Mouse (Mus musculus) liver, embryonic 15.5 days (tissue): ENCODE measurements around the gene Usp35. TPM values are rescaled to one million over a fixed set of nuclear protein-coding genes. Genes with fewer than 3 reads are reported as not detected.

Source experiments
- ATAC-seq: fragments of 200-750 bp; cut with Nextera tagmentation; 2 replicates; pipeline ENCODE4 v1.8.0; 2017; ENCODE audit warnings: moderate number of reproducible peaks, mild to moderate bottlenecking, moderate library complexity; ENCODE audit not compliant: insufficient read depth
- H3K27ac ChIP-seq: fragments of 300-500 bp; sonication (generic); replicated peaks from 2 replicates; pipeline ENCODE4 v1.5.1; 2015; ENCODE audit warnings: mild to moderate bottlenecking, inconsistent platforms
- H3K27me3 ChIP-seq: fragments of 300-500 bp; sonication (generic); 2 replicates; pipeline ENCODE4 v1.6.1; 2015; ENCODE audit warnings: mild to moderate bottlenecking, inconsistent platforms
- H3K36me3 ChIP-seq: fragments of 300-500 bp; sonication (generic); replicated peaks from 2 replicates; pipeline ENCODE4 v1.6.1; 2015; ENCODE audit warnings: moderate library complexity, mild to moderate bottlenecking, inconsistent platforms
- H3K4me1 ChIP-seq: fragments of 300-500 bp; sonication (generic); replicated peaks from 2 replicates; pipeline ENCODE4 v1.6.1; 2015; ENCODE audit warnings: inconsistent platforms
- H3K4me2 ChIP-seq: fragments of 300-500 bp; sonication (generic); 2 replicates; pipeline ENCODE4 v1.6.1; 2015; ENCODE audit warnings: moderate library complexity, mild to moderate bottlenecking, inconsistent platforms
- H3K4me3 ChIP-seq: fragments of 300-500 bp; sonication (generic); replicated peaks from 2 replicates; pipeline ENCODE4 v1.5.1; 2015; ENCODE audit warnings: mild to moderate bottlenecking, inconsistent platforms
- H3K9ac ChIP-seq: fragments of 300-500 bp; sonication (generic); 2 replicates; pipeline ENCODE4 v1.6.1; 2015; ENCODE audit warnings: moderate library complexity, mild to moderate bottlenecking, inconsistent platforms
- H3K9me3 ChIP-seq: fragments of 300-500 bp; sonication (generic); replicated peaks from 2 replicates; pipeline ENCODE4 v1.6.1; 2016; ENCODE audit warnings: inconsistent platforms
- WGBS: fragments of 180-500 bp; shearing (Covaris S2); methylation state at CpG from one replicate; pipeline ENCODE4 v1.1.7; 2015; ENCODE audit warnings: mixed read lengths; ENCODE audit not compliant: insufficient replicate concordance; 5-methylcytosine and 5-hydroxymethylcytosine counted together
- polyA plus RNA-seq: library from polyadenylated mRNA; unstranded; fragments of >200 nt; fragmentation: Nextera tagmentation; extraction: Ambion mirVana; gene quantifications from 2 replicates; pipeline ENCODE4 v1.2.1, GENCODE M21; 2015

Usp35 gene
- polyA plus RNA-seq, 1 experiment from 2014 or later, result 0.07 TPM

GRCm38 (mm10) chr7:97332667-97333041, 834 bp upstream of the Usp35 start:
- Histone ChIP-seq H3K4me3 (peak overlapping the region; percentile 70), H3K9me3 (no peaks in the 10 kb centered on the region), H3K4me1 (peaks cover 25% of the 10 kb centered on the region), H3K9ac (peak overlapping the region; percentile 64), H3K27me3 (peaks cover 17% of the 10 kb centered on the region), H3K4me2 (peak overlapping the region; percentile 90), H3K27ac (0 out of 2 replicates have a peak overlapping the region, but pooled peaks have one; percentile 14), H3K36me3 (no peaks in the 10 kb centered on the region)
- ATAC-seq, result no peak
- 4% methylated on average over 9 of the region's 9 CpGs for WGBS

- peak overlapping the region; percentile 70 for H3K4me3 ChIP-seq
- H3K36me3 ChIP-seq, result no peaks in the 10 kb centered on the region
- H3K27me3 ChIP-seq, result peaks cover 32% of the 10 kb centered on the region
- no peaks in the 10 kb centered on the region for H3K9me3 ChIP-seq
- H3K4me2 ChIP-seq, result peak overlapping the region; percentile 90
- no peak overlapping the region for H3K9ac ChIP-seq
- WGBS, result 45% methylated on average over 11 of the region's 11 CpGs
- H3K27ac ChIP-seq, result no peak overlapping the region
- peaks cover 25% of the 10 kb centered on the region for H3K4me1 ChIP-seq
- no peak for ATAC-seq
These were observed 732 bp downstream of the Usp35 start for GRCm38 (mm10) chr7:97330931-97331645.

- no peak overlapping the region for H3K27ac ChIP-seq
- no peak for ATAC-seq
- H3K9me3 ChIP-seq, result no peaks in the 10 kb centered on the region
- peaks cover 28% of the 10 kb centered on the region for H3K4me1 ChIP-seq
- WGBS, result 79% methylated on average over 3 of the region's 3 CpGs
- H3K4me2 ChIP-seq, result no peak overlapping the region
- peaks cover 46% of the 10 kb centered on the region for H3K27me3 ChIP-seq
- no peak overlapping the region for H3K4me3 ChIP-seq
- H3K36me3 ChIP-seq, result no peaks in the 10 kb centered on the region
- no peak overlapping the region for H3K9ac ChIP-seq
These were observed 2.1 kb downstream of the Usp35 start for GRCm38 (mm10) chr7:97329676-97330075.

GRCm38 (mm10) chr7:97328891-97329588, 2.8 kb downstream of the Usp35 start:
- Histone ChIP-seq H3K27me3 (peaks cover 53% of the 10 kb centered on the region), H3K9ac (no peak overlapping the region), H3K4me1 (peaks cover 28% of the 10 kb centered on the region), H3K4me3 (no peak overlapping the region), H3K36me3 (no peaks in the 10 kb centered on the region), H3K9me3 (no peaks in the 10 kb centered on the region), H3K27ac (no peak overlapping the region), H3K4me2 (no peak overlapping the region)
- WGBS, result 67% methylated on average over 13 of the region's 13 CpGs
- no peak for ATAC-seq

- no peak overlapping the region for H3K9ac ChIP-seq
- no peak overlapping the region for H3K27ac ChIP-seq
- no peak overlapping the region for H3K4me3 ChIP-seq
- H3K9me3 ChIP-seq, result no peaks in the 10 kb centered on the region
- no peak for ATAC-seq
- WGBS, result 72% methylated on average over 4 of the region's 4 CpGs
- peaks cover 61% of the 10 kb centered on the region for H3K27me3 ChIP-seq
- no peak overlapping the region for H3K4me2 ChIP-seq
- H3K36me3 ChIP-seq, result no peaks in the 10 kb centered on the region
- H3K4me1 ChIP-seq, result peaks cover 17% of the 10 kb centered on the region
These were observed 4.4 kb downstream of the Usp35 start for GRCm38 (mm10) chr7:97327376-97327775.

GRCm38 (mm10) chr7:97325156-97325985, 6.4 kb downstream of the Usp35 start:
- Histone ChIP-seq H3K9me3 (no peaks in the 10 kb centered on the region), H3K4me2 (peak overlapping the region; percentile 25), H3K9ac (no peak overlapping the region), H3K4me3 (peak overlapping the region; percentile 17; the same call in 1 of the 2 replicates), H3K4me1 (peaks cover 4% of the 10 kb centered on the region; the same call in 1 of the 2 replicates), H3K27me3 (peaks cover 61% of the 10 kb centered on the region), H3K27ac (no peak overlapping the region), H3K36me3 (no peaks in the 10 kb centered on the region)
- no peak for ATAC-seq
- 12% methylated on average over 94 of the region's 96 CpGs for WGBS

- Histone ChIP-seq H3K36me3 (no peaks in the 10 kb centered on the region), H3K27me3 (peaks cover 56% of the 10 kb centered on the region), H3K9me3 (no peaks in the 10 kb centered on the region), H3K4me3 (no peak overlapping the region), H3K4me1 (peaks cover 4% of the 10 kb centered on the region; the same call in 1 of the 2 replicates), H3K4me2 (no peak overlapping the region), H3K9ac (no peak overlapping the region), H3K27ac (no peak overlapping the region)
- 77% methylated on average over 8 of the region's 8 CpGs for WGBS
- ATAC-seq, result no peak
These were observed 7.5 kb downstream of the Usp35 start for GRCm38 (mm10) chr7:97324342-97324741.

- WGBS, result 60% methylated on average over 3 of the region's 3 CpGs
- Histone ChIP-seq H3K4me2 (no peak overlapping the region), H3K9ac (no peak overlapping the region), H3K36me3 (no peaks in the 10 kb centered on the region), H3K27me3 (no peaks in the 10 kb centered on the region; the same call in 1 of the 2 replicates), H3K27ac (no peak overlapping the region), H3K9me3 (no peaks in the 10 kb centered on the region), H3K4me3 (no peak overlapping the region), H3K4me1 (no peaks in the 10 kb centered on the region)
- no peak for ATAC-seq
These were observed 14.1 kb downstream of the Usp35 start for GRCm38 (mm10) chr7:97317706-97318105.

- H3K36me3 ChIP-seq, result no peaks in the 10 kb centered on the region
- no peak overlapping the region for H3K27ac ChIP-seq
- H3K4me1 ChIP-seq, result no peaks in the 10 kb centered on the region
- H3K9me3 ChIP-seq, result no peaks in the 10 kb centered on the region
- H3K27me3 ChIP-seq, result no peaks in the 10 kb centered on the region; the same call in 1 of the 2 replicates
- no peak overlapping the region for H3K4me2 ChIP-seq
- 72% methylated on average over 6 of the region's 6 CpGs for WGBS
- no peak overlapping the region for H3K9ac ChIP-seq
- H3K4me3 ChIP-seq, result no peak overlapping the region
- no peak for ATAC-seq
These were observed 16.2 kb downstream of the Usp35 start for GRCm38 (mm10) chr7:97315656-97316055.

GRCm38 (mm10) chr7:97314646-97315045, 17.2 kb downstream of the Usp35 start:
- Histone ChIP-seq H3K4me3 (no peak overlapping the region), H3K4me1 (no peaks in the 10 kb centered on the region), H3K9ac (no peak overlapping the region), H3K36me3 (no peaks in the 10 kb centered on the region), H3K9me3 (no peaks in the 10 kb centered on the region), H3K27me3 (no peaks in the 10 kb centered on the region; the same call in 1 of the 2 replicates), H3K27ac (no peak overlapping the region), H3K4me2 (no peak overlapping the region)
- WGBS, result 61% methylated on average over 5 of the region's 5 CpGs
- ATAC-seq, result no peak
